Mouse (Mus musculus) naive thymus-derived CD4-positive, alpha-beta T cell, adult 5 months (primary cell): Measurements from ENCODE around the gene Mid1. TPM values are rescaled to one million over a fixed set of nuclear protein-coding genes. Genes with fewer than 3 reads are reported as not detected.

Source experiments
- polyA plus RNA-seq: library from polyadenylated mRNA; unstranded; fragments of 100-300 nt; shearing (Covaris generic); gene quantifications from one replicate; pipeline ENCODE4 v1.2.1, GENCODE M21; 2017

The Mid1 gene
- polyA plus RNA-seq = 8.9 TPM

GRCm38 (mm10) chrX:169685131-169685530 lies at the start of gene Mid1:
Gene Mid1, plus strand, starts transcription at chrX:169685199.

GRCm38 (mm10) chrX:169779535-169779934 lies 94.5 kb downstream of the Mid1 start, which contains the start of gene 4933400A11Rik:
Gene 4933400A11Rik, minus strand, starts transcription at chrX:169779635.

GRCm38 (mm10) chrX:170009016-170009750 lies 324.2 kb downstream of the Mid1 start, which contains the start of gene Gm21887:
Gene Gm21887, plus strand, starts transcription at chrX:170009659.

Other genes starting within 250 kb of the Mid1 start
- gene 4933400A11Rik, start 94.4 kb downstream of the Mid1 start, polyA plus RNA-seq = not detected